In genomic region chr11:103067051-103067361, GRCm38 (mm10) we compare ENCODE assay signal across 1 mouse cellular context.
TF ChIP-seq lines count a peak whose summit lies in the region.

No protein-coding gene starts in this region.

TF ChIP-seq in C2C12, 6 proteins besides CTCF, POLR2A, EP300 and RAD21:
- TF ChIP-seq MAX (IDR thresholded peaks at IDR 0.05) (peak; percentile 47), MYOG (IDR thresholded peaks at IDR 0.05; ENCODE audit: control insufficient read depth, extremely low read depth, insufficient read length) (no peak), USF1 (IDR thresholded peaks at IDR 0.05; ENCODE audit: low read depth) (peak; percentile 93), MYOD1 (IDR thresholded peaks at IDR 0.05; ENCODE audit: control insufficient read depth, insufficient read length, low read depth) (no peak)
